Mouse (Mus musculus): Measurements from ENCODE around the gene Spred2. TPM values are rescaled to one million over a fixed set of nuclear protein-coding genes. Genes with fewer than 3 reads are reported as not detected.

Gene Spred2
- polyA plus RNA-seq, 1 experiment from 2014 or later: 8.5 TPM

DNA sequence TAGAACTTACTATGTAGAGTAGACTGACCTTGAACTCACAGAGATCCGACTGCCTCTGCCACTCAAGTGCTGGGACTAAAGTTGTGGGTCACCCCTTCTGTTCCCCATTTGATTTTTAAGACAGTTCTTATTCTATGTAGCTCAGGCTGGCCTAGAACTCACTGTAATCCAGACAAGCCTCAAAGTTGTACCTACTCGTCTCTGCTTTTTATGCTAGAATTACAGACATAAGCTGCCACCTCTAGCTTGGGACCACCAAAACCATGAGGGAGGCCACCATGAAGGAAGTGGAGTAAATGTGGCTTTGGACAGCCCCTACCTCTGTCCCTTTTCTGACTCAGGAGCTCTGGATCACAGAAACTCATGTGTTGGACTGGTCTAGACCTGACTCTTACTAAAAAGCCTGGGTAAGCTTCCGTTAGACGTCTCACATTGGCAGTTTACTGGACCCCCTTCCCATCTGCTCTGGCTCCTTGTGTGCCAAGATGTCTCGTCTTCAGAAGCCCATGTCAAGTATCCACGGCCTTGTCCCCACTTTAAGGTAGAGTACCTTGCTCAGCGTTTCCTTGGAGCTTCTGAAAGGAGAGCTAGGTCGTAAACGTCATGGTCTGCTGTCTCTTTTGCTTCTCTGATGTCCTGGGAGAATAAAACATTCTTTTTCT, 7.5 kb downstream of the Spred2 start:
- TF ChIP-seq CTCF (IDR thresholded peaks at IDR 0.05; ENCODE audit: low read depth): no peak
- H3K27ac ChIP-seq: no peak overlapping the region
- H3K36me3 ChIP-seq (ENCODE audit: insufficient read depth, low read length): no peaks in the 10 kb centered on the region
- no peak overlapping the region for H3K9ac ChIP-seq (ENCODE audit: low read depth, low read length)
- H3K27me3 ChIP-seq (ENCODE audit: insufficient read depth, low read length): no peaks in the 10 kb centered on the region
- peaks cover 14% of the 10 kb centered on the region; the same call in 1 of the 2 replicates for H3K4me1 ChIP-seq (replicated peaks; ENCODE audit: insufficient read depth, low read length)
- DNase-seq (ENCODE audit: low spot score) (no peak), ATAC-seq (replicated peaks; ENCODE audit: low FRiP score, low read depth) (no peak)
- no peak overlapping the region for H3K4me3 ChIP-seq (replicated peaks; ENCODE audit: low read depth, low read length)
- 77% methylated on average over 9 of the region's 9 CpGs for WGBS
- no peak overlapping the region for H3K4me2 ChIP-seq (ENCODE audit: low read length)
- no peaks in the 10 kb centered on the region for H3K9me3 ChIP-seq (replicated peaks; ENCODE audit: low read length)

DNA sequence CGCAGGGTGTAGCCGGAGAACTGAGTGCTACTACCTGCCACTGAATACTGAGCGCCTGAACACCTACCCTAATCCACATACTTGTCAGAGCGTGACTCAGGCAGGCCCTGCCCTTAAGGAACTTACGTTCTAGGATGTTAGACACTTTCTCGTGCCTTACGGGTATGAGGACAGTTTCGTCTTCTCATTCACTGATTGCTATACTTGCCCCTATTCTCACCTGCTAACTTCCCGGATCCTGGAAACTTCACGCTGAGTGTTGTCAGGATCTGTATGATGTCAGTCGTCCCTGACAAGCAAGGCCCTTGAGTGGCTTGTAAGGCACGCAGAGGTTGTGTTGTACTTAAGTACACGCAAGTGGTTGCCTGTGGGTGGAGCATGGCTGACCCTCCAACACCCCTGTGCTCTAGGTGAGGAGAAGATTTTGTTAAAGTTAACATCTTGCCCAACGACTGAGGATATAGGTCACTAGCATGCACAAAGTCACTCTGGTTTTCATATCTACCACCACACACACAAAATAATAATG, 8.9 kb downstream of the Spred2 start:
- no peaks in the 10 kb centered on the region for H3K36me3 ChIP-seq (ENCODE audit: insufficient read depth, low read length)
- H3K27ac ChIP-seq: no peak overlapping the region
- peaks cover 11% of the 10 kb centered on the region; the same call in 1 of the 2 replicates for H3K4me1 ChIP-seq (replicated peaks; ENCODE audit: insufficient read depth, low read length)
- TF ChIP-seq CTCF (IDR thresholded peaks at IDR 0.05; ENCODE audit: low read depth): no peak
- DNase-seq (ENCODE audit: low spot score) (no peak), ATAC-seq (replicated peaks; ENCODE audit: low FRiP score, low read depth) (no peak)
- no peaks in the 10 kb centered on the region for H3K9me3 ChIP-seq (replicated peaks; ENCODE audit: low read length)
- H3K27me3 ChIP-seq (ENCODE audit: insufficient read depth, low read length): no peaks in the 10 kb centered on the region
- H3K9ac ChIP-seq (ENCODE audit: low read depth, low read length): no peak overlapping the region
- H3K4me2 ChIP-seq (ENCODE audit: low read length): no peak overlapping the region
- no peak overlapping the region for H3K4me3 ChIP-seq (replicated peaks; ENCODE audit: low read depth, low read length)
- 88% methylated on average over 14 of the region's 14 CpGs for WGBS

DNA sequence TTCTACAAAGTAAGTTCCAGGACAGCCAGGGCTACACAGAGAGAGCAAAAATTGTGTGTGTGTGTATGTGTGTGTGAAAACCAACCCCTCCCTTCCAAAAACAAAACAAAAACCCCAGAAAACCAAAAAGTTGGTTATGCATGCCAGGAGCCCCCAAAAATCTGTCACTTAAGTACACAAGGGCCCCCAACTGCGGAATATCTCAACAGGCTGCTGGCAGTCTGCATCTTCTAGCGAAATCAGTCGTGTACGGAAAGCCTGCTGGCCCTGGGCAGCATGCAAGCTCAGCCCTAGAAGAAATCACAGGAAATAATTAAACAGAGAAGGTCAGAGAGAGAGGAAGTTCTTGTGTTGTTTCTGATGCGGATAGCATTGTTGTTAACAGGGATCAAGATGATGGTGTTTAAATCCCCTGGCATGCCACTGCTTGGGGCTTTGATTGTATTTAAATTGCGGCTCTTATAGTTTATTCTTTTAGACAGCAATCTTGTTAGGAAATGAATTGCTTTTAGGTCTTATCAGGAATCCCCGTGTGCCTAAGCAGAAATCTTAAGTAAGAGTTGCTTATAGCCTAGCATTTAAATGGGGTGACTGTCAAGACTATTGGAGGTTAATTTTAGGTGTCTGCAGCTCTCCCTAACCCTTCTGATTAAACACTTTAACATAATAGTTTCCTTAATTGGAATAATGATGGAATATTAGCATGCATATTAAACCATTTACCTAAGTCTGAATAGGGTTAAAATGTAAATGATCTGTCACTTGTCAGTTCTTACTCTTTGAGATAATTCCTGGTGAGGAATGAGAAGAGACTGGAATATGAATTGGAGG, 11.6 kb downstream of the Spred2 start:
- Histone ChIP-seq H3K9ac (ENCODE audit: low read depth, low read length) (no peak overlapping the region), H3K27ac (0 out of 2 replicates have a peak overlapping the region, but pooled peaks have one; percentile 22), H3K27me3 (ENCODE audit: insufficient read depth, low read length) (no peaks in the 10 kb centered on the region), H3K4me3 (replicated peaks; ENCODE audit: low read depth, low read length) (no peak overlapping the region), H3K4me1 (replicated peaks; ENCODE audit: insufficient read depth, low read length) (peaks cover 4% of the 10 kb centered on the region; the same call in 1 of the 2 replicates), H3K4me2 (ENCODE audit: low read length) (no peak overlapping the region), H3K36me3 (ENCODE audit: insufficient read depth, low read length) (no peaks in the 10 kb centered on the region; the same call in 1 of the 2 replicates), H3K9me3 (replicated peaks; ENCODE audit: low read length) (no peaks in the 10 kb centered on the region)
- 23% methylated on average over 7 of the region's 7 CpGs for WGBS
- peak; percentile 61 for DNase-seq (ENCODE audit: low spot score)
- no peak for TF ChIP-seq CTCF (IDR thresholded peaks at IDR 0.05; ENCODE audit: low read depth)
- ATAC-seq (replicated peaks; ENCODE audit: low FRiP score, low read depth): no peak

DNA sequence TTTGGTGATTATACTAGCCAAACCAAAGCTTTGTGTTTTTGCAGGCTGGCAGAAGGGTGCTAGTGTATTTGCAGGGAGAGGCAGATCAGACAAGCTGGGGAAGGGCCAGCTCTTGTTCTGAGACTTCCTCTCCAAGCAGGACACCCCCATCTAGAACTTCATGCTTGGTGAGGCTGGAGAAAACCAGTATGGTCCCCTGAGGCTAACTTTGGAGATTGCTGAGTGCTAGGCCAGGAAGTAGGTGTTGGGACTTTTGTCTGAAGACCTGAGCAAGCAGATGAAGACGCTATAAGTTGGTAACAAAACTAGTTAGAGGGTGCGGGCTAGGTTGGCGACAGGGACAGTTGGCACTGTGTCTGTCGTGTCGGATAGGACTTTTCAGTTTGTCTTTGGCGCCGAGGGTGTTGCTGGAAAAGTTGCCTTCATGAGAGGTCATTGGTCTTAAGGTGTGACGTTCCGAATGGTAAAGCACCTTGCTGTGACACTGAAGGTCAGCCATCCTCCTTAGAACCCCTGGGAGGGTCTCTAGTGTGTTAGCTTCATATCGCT, 14.4 kb downstream of the Spred2 start:
- 90% methylated on average over 10 of the region's 10 CpGs for WGBS
- H3K4me1 ChIP-seq (replicated peaks; ENCODE audit: insufficient read depth, low read length): peaks cover 4% of the 10 kb centered on the region; the same call in 1 of the 2 replicates
- no peak for ATAC-seq (replicated peaks; ENCODE audit: low FRiP score, low read depth)
- no peak for DNase-seq (ENCODE audit: low spot score)
- H3K27ac ChIP-seq: no peak overlapping the region
- H3K4me2 ChIP-seq (ENCODE audit: low read length): no peak overlapping the region
- no peak overlapping the region for H3K9ac ChIP-seq (ENCODE audit: low read depth, low read length)
- no peaks in the 10 kb centered on the region; the same call in 1 of the 2 replicates for H3K36me3 ChIP-seq (ENCODE audit: insufficient read depth, low read length)
- H3K27me3 ChIP-seq (ENCODE audit: insufficient read depth, low read length): no peaks in the 10 kb centered on the region
- H3K9me3 ChIP-seq (replicated peaks; ENCODE audit: low read length): no peaks in the 10 kb centered on the region
- TF ChIP-seq CTCF (IDR thresholded peaks at IDR 0.05; ENCODE audit: low read depth): no peak
- no peak overlapping the region for H3K4me3 ChIP-seq (replicated peaks; ENCODE audit: low read depth, low read length)

DNA sequence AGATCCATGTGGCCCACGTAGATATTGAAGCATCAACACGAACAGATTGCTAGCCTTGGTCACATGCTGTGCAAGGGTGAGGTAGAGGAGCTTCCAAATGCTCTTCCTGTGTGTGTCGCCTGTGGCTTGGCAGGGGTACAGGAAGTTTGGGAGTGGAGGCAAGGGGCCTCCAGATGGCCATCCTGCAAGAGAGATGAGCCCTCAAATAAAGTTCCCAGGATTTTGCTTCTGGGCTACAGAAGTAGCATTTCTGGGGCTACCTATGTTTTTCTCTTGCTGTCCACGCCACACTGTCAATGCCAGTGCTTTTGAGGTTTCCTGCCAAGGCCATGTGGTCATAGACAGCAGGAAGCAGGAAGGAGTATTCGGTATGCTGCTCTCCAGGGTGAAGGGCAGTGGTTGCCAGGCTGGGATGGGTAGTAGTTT, 15.1 kb downstream of the Spred2 start:
- no peak overlapping the region for H3K27ac ChIP-seq
- H3K4me2 ChIP-seq (ENCODE audit: low read length): no peak overlapping the region
- peaks cover 4% of the 10 kb centered on the region; the same call in 1 of the 2 replicates for H3K4me1 ChIP-seq (replicated peaks; ENCODE audit: insufficient read depth, low read length)
- 65% methylated on average over 5 of the region's 5 CpGs for WGBS
- H3K9ac ChIP-seq (ENCODE audit: low read depth, low read length): no peak overlapping the region
- TF ChIP-seq CTCF (IDR thresholded peaks at IDR 0.05; ENCODE audit: low read depth): no peak
- no peaks in the 10 kb centered on the region for H3K9me3 ChIP-seq (replicated peaks; ENCODE audit: low read length)
- no peak for DNase-seq (ENCODE audit: low spot score)
- H3K27me3 ChIP-seq (ENCODE audit: insufficient read depth, low read length): no peaks in the 10 kb centered on the region
- no peaks in the 10 kb centered on the region; the same call in 1 of the 2 replicates for H3K36me3 ChIP-seq (ENCODE audit: insufficient read depth, low read length)
- ATAC-seq (replicated peaks; ENCODE audit: low FRiP score, low read depth): no peak
- H3K4me3 ChIP-seq (replicated peaks; ENCODE audit: low read depth, low read length): no peak overlapping the region

DNA sequence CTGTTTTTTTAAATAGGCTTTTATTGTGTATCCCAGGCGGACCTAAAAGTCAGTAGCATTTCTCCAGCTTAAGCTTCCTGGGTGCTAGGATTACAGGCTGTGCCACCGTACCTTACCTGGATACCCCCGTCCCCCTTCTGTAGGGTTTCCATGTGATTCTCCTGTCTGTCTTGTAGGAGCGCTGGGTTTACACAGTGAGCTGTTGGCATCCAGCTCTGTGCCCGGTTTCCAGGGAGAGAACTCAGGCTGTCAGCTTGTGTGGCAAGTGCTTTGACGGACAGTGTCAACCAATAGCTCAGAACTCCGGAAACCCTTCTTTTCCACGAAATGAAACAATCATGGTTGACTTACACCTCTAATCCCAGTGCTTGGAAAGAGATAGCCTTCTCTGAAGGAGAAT, 15.7 kb downstream of the Spred2 start:
- Histone ChIP-seq H3K4me2 (ENCODE audit: low read length) (no peak overlapping the region), H3K4me3 (replicated peaks; ENCODE audit: low read depth, low read length) (no peak overlapping the region), H3K4me1 (replicated peaks; ENCODE audit: insufficient read depth, low read length) (peaks cover 7% of the 10 kb centered on the region; the same call in 1 of the 2 replicates), H3K27me3 (ENCODE audit: insufficient read depth, low read length) (no peaks in the 10 kb centered on the region), H3K9me3 (replicated peaks; ENCODE audit: low read length) (no peaks in the 10 kb centered on the region), H3K9ac (ENCODE audit: low read depth, low read length) (no peak overlapping the region), H3K27ac (no peak overlapping the region), H3K36me3 (ENCODE audit: insufficient read depth, low read length) (no peaks in the 10 kb centered on the region; the same call in 1 of the 2 replicates)
- ATAC-seq (replicated peaks; ENCODE audit: low FRiP score, low read depth) (no peak), DNase-seq (ENCODE audit: low spot score) (no peak)
- TF ChIP-seq CTCF (IDR thresholded peaks at IDR 0.05; ENCODE audit: low read depth): no peak
- WGBS: 92% methylated on average over 8 of the region's 8 CpGs
